Mouse (Mus musculus) embryonic facial prominence, embryonic 11.5 days (tissue): ENCODE measurements around the gene Glg1. TPM values are rescaled to one million over a fixed set of nuclear protein-coding genes. Genes with fewer than 3 reads are reported as not detected.

Experiments used
- ATAC-seq: fragments of 200-750 bp; cut with Nextera tagmentation; replicated peaks from 2 replicates; pipeline ENCODE4 v1.8.0; 2017; ENCODE audit warnings: low read depth; ENCODE audit not compliant: insufficient number of reproducible peaks, low FRiP score, low TSS enrichment
- DNase-seq: peaks from one replicate; pipeline ENCODE4 v3.0.0-alpha.2; 2015; ENCODE audit warnings: low spot score
- H3K27ac ChIP-seq: fragments of 300-500 bp; sonication (generic); replicated peaks from 2 replicates; pipeline ENCODE4 v1.5.1; 2014; ENCODE audit warnings: mild to moderate bottlenecking, low read depth, low read length, control low read depth
- H3K27me3 ChIP-seq: fragments of 300-500 bp; sonication (generic); 2 replicates; pipeline ENCODE4 v1.6.1; 2014; ENCODE audit warnings: mild to moderate bottlenecking, low read length, moderate library complexity, mixed read lengths; ENCODE audit not compliant: control insufficient read depth, insufficient read depth
- H3K36me3 ChIP-seq: fragments of 300-500 bp; sonication (generic); replicated peaks from 2 replicates; pipeline ENCODE4 v1.6.1; 2014; ENCODE audit warnings: low read depth, mild to moderate bottlenecking, low read length, moderate library complexity, mixed read lengths; ENCODE audit not compliant: control insufficient read depth, insufficient read depth
- H3K4me1 ChIP-seq: fragments of 300-500 bp; sonication (generic); 2 replicates; pipeline ENCODE4 v1.6.1; 2014; ENCODE audit warnings: low read length, mixed read lengths; ENCODE audit not compliant: control insufficient read depth, insufficient read depth
- H3K4me2 ChIP-seq: fragments of 300-500 bp; sonication (generic); 2 replicates; pipeline ENCODE4 v1.6.1; 2014; ENCODE audit warnings: low read depth, mild to moderate bottlenecking, control low read depth, low read length, moderate library complexity
- H3K4me3 ChIP-seq: fragments of 300-500 bp; sonication (generic); 2 replicates; pipeline ENCODE4 v1.5.1; 2014; ENCODE audit warnings: low read depth, low read length, control low read depth
- H3K9ac ChIP-seq: fragments of 300-500 bp; sonication (generic); replicated peaks from 2 replicates; pipeline ENCODE4 v1.6.1; 2014; ENCODE audit warnings: mild to moderate bottlenecking, control low read depth, low read length
- H3K9me3 ChIP-seq: fragments of 300-500 bp; sonication (generic); replicated peaks from 2 replicates; pipeline ENCODE4 v1.6.1; 2016; ENCODE audit warnings: mild to moderate bottlenecking, low read length, inconsistent platforms, mixed read lengths; ENCODE audit not compliant: control insufficient read depth
- WGBS: fragments of 180-500 bp; shearing (Covaris S2); extraction: QIAGEN DNeasy Blood & Tissue Kit; methylation state at CpG from one replicate; pipeline ENCODE4 v1.1.7; 2014; 5-methylcytosine and 5-hydroxymethylcytosine counted together
- polyA plus RNA-seq: library from polyadenylated mRNA; unstranded; fragments of >200 nt; fragmentation: Nextera tagmentation; extraction: Ambion mirVana; gene quantifications from 2 replicates; pipeline ENCODE4 v1.2.1, GENCODE M21; 2014

Gene Glg1
- polyA plus RNA-seq, 1 experiment from 2014 or later = 75.6 TPM

DNA sequence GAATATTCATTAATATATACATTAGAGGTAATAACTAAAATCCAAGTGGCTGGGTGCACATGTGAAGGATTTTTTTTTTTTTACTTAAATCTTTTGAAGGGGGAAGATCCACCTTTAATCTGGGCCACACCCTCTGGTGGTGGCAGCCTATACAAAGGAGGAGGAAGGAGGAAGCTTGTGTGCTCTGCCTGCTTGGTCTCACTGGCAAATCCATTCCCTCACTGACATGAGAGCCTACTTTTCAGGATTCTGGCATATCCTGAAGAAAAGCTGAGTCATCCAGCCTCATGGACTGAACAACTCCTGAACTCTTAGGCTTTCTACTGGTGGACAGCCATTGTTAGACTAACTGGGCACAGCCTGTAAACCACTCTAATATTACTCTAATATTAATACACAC is 49.1 kb downstream of the Glg1 start:
- DNase-seq = no peak
- Histone ChIP-seq H3K27me3 (no peaks in the 10 kb centered on the region), H3K27ac (no peak overlapping the region), H3K9ac (no peak overlapping the region), H3K4me3 (no peak overlapping the region), H3K4me2 (no peak overlapping the region), H3K4me1 (no peaks in the 10 kb centered on the region), H3K36me3 (no peaks in the 10 kb centered on the region), H3K9me3 (no peaks in the 10 kb centered on the region)
- no peak for ATAC-seq

DNA sequence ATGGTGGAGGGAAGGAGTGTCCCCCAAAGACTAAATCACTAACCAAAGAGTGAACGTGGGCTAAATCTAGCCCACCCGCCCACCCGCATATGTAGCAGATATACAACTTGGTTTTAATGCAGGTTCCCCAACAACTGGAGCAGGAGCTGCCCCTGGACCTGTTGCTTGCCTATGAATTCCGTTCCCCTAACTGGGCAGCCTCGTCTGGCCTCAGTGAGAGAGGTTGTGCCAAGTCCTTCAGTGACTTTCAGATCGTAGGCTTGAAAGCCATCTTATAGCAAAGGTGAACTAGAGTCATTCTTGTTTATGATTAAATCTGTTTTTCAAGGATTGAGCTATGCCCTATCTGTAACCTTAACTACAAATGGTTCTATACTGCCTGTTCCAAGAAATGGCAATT is 52.7 kb downstream of the Glg1 start:
- Histone ChIP-seq H3K9ac (no peak overlapping the region), H3K4me2 (no peak overlapping the region), H3K4me3 (no peak overlapping the region), H3K4me1 (no peaks in the 10 kb centered on the region), H3K27ac (no peak overlapping the region), H3K36me3 (no peaks in the 10 kb centered on the region), H3K27me3 (no peaks in the 10 kb centered on the region), H3K9me3 (no peaks in the 10 kb centered on the region)
- ATAC-seq = no peak
- WGBS = 79% methylated on average over 6 of the region's 6 CpGs
- no peak for DNase-seq

DNA sequence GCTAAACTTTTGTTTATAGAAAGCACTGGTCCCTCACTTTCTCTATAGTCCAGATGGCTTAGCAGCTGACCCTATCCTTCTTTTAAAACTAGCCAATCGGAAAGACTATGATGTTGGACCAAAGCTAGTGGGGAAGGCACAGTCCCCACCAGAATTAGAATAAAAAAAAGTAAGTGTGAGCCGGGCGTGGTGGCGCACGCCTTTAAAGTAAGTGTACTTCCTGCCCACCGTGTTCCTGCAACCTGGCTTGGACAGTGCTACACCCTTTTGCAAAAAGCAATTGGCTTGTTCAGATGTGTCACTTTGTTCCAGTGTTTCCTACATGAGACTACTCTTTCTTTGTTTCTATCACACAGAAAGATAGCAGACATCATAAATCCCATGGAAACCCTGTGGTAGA is 54.0 kb downstream of the Glg1 start:
- no peak overlapping the region for H3K9ac ChIP-seq
- no peaks in the 10 kb centered on the region for H3K4me1 ChIP-seq
- WGBS = 92% methylated on average over 6 of the region's 6 CpGs
- ATAC-seq (no peak), DNase-seq (no peak)
- H3K4me2 ChIP-seq = no peak overlapping the region
- no peaks in the 10 kb centered on the region for H3K27me3 ChIP-seq
- no peak overlapping the region for H3K27ac ChIP-seq
- no peaks in the 10 kb centered on the region for H3K9me3 ChIP-seq
- no peaks in the 10 kb centered on the region for H3K36me3 ChIP-seq
- H3K4me3 ChIP-seq = no peak overlapping the region

DNA sequence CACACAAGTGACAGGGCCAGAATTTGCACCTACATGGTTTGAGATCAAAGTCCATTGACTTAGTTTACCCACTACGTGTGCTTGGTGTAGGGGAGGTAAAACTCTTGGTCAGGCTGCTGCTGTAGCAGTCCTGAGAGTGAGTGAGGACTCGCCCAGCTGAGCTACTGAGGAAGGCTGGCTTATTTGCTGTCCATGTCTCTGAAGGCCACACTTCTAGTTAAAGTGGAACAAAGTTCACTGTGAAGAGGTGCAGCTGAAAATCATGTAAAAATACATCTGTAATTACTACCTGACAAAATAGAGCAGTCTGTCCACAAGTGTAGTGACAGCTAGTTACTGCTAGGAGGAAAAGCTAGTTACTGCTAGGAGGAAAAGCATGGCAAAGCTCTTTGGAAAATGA is 55.7 kb downstream of the Glg1 start:
- Histone ChIP-seq H3K4me2 (no peak overlapping the region), H3K4me3 (no peak overlapping the region), H3K9ac (no peak overlapping the region), H3K4me1 (no peaks in the 10 kb centered on the region), H3K36me3 (no peaks in the 10 kb centered on the region), H3K27ac (no peak overlapping the region), H3K9me3 (no peaks in the 10 kb centered on the region), H3K27me3 (no peaks in the 10 kb centered on the region)
- no peak for DNase-seq
- ATAC-seq = no peak
- WGBS = 93% methylated on average over 2 of the region's 2 CpGs

DNA sequence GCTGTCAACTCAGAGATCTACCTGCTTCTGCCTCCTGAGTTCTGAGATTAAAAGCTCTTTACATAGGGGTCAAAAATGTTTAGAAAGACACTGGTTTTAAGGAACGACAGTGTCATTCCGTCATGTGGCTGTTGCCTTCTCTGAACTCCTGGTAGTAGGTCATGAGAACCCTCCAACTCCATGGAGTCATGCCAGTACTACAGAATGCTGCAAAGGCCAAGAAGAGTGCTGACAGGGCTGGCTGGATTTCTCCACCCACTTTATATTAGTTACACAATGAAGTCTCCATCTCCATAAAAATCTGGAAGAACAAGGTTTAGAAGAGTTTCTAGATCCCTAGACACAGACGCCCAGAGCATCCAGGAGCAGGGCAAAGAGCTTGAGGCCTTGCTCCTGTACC is 61.0 kb downstream of the Glg1 start:
- Histone ChIP-seq H3K36me3 (no peaks in the 10 kb centered on the region), H3K4me2 (no peak overlapping the region)

DNA sequence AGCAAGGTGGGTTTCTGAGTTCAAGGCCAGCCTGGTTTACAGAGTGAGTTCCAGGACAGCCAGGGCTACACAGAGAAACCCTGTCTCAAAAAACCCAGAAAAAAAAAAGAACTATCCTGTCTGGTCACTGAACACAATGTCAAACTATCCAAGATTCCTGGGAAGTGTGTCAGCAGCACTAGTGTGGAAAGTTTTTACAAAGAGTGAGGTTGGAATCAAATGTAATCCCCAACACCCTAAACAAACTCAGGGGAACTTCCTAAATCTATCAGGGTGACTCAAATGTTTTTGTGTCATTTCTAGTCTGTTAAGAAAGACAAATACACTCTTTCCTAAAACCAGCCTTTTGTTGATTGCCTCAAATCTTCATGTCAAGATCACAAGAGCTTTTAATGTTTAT is 62.8 kb downstream of the Glg1 start:
- no peak overlapping the region for H3K9ac ChIP-seq
- H3K9me3 ChIP-seq = no peaks in the 10 kb centered on the region
- DNase-seq (no peak), ATAC-seq (no peak)
- H3K4me3 ChIP-seq = no peak overlapping the region
- no peaks in the 10 kb centered on the region for H3K36me3 ChIP-seq
- no peaks in the 10 kb centered on the region for H3K4me1 ChIP-seq
- H3K4me2 ChIP-seq = no peak overlapping the region
- H3K27ac ChIP-seq = no peak overlapping the region
- H3K27me3 ChIP-seq = no peaks in the 10 kb centered on the region

More for the DNA sequence above, 61.0 kb downstream of the Glg1 start:
- no peak for ATAC-seq
- Histone ChIP-seq H3K27me3 (no peaks in the 10 kb centered on the region), H3K9me3 (no peaks in the 10 kb centered on the region), H3K9ac (no peak overlapping the region), H3K27ac (no peak overlapping the region), H3K4me3 (no peak overlapping the region), H3K4me1 (no peaks in the 10 kb centered on the region)
- WGBS = 92% methylated on average over 3 of the region's 3 CpGs
- no peak for DNase-seq

DNA sequence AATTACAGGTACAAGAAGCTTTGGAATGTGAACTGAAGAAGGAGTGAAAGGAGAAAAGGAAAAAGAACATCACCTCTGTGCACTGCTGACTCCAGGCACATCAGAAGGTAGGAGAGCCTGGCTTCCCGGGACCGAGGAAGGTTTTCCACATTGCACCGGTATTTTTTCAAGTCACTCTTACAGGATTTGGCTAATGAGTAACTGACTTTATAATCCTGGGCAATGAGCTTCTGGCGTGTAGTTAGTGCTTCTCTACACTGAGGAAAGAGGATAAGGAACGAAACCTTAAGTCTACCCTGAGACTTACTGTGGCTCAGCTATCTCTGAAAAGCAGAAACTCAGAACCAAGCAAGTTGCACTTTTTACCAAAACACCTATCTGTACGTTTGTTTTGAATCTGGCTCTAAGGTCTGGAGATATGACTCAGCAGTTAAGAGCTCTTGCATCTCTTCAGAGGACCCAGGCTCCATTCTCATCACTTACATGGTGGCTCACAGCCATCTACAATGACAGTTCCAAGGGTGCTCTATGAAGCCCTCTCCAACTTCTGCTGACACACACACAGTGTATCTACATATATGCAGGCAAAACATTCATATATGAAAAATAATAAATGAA is 70.3 kb downstream of the Glg1 start:
- H3K27me3 ChIP-seq = no peaks in the 10 kb centered on the region
- no peak overlapping the region for H3K27ac ChIP-seq
- no peak for DNase-seq
- WGBS = 86% methylated on average over 6 of the region's 6 CpGs
- H3K36me3 ChIP-seq = no peaks in the 10 kb centered on the region; the same call in 1 of the 2 replicates
- H3K4me2 ChIP-seq = no peak overlapping the region
- H3K4me1 ChIP-seq = no peaks in the 10 kb centered on the region
- no peak overlapping the region for H3K4me3 ChIP-seq
- H3K9me3 ChIP-seq = no peaks in the 10 kb centered on the region
- no peak for ATAC-seq
- H3K9ac ChIP-seq = no peak overlapping the region

DNA sequence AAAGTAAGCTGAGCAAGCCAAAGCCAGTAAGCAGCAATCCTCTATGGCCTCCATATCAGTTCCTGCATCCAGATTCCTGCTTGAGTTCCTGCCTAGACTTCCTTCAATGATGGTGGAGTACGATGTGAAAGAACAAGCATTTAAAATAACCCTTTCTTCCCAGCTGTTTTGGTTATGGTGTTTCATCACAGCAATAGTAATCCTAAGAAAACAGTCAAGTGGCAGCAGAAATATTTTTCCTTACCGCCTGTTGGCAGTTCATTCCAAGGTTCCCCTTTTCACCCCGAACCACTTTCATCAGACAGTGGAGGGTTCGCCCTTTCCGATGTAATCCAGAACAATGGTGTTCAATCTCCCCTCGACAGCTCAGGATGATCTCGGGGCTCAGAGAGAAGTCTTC is 71.5 kb downstream of the Glg1 start:
- 96% methylated on average over 7 of the region's 7 CpGs for WGBS
- Histone ChIP-seq H3K36me3 (no peaks in the 10 kb centered on the region; the same call in 1 of the 2 replicates), H3K4me1 (no peaks in the 10 kb centered on the region), H3K27me3 (no peaks in the 10 kb centered on the region), H3K4me2 (no peak overlapping the region), H3K4me3 (no peak overlapping the region), H3K27ac (no peak overlapping the region), H3K9me3 (no peaks in the 10 kb centered on the region), H3K9ac (no peak overlapping the region)
- DNase-seq (no peak), ATAC-seq (no peak)
